Mouse (Mus musculus) lung, postnatal 25 days (tissue): ENCODE results near the gene Gm16223.

Experiments used
- DNase-seq: peaks from one replicate; pipeline ENCODE4 v3.0.0; 2022; ENCODE audit warnings: low spot score

Gm16223 gene

GRCm38 (mm10) chr5:42067476-42068187, at the start of gene Gm16223:
Gene Gm16223, plus strand, starts transcription at chr5:42067960.
- no peak for DNase-seq

- no peak for DNase-seq
Measured at GRCm38 (mm10) chr5:42022029-42022428, 45.7 kb upstream of the Gm16223 start.

- DNase-seq: no peak
Measured at GRCm38 (mm10) chr5:42023521-42023920, 44.2 kb upstream of the Gm16223 start.

- DNase-seq: no peak
Measured at GRCm38 (mm10) chr5:42036388-42037082, 31.2 kb upstream of the Gm16223 start.

GRCm38 (mm10) chr5:42054636-42055035, 13.1 kb upstream of the Gm16223 start:
- no peak for DNase-seq

- no peak for DNase-seq
Measured at GRCm38 (mm10) chr5:42055151-42055550, 12.6 kb upstream of the Gm16223 start.

- DNase-seq: no peak
Measured at GRCm38 (mm10) chr5:42065090-42065489, 2.7 kb upstream of the Gm16223 start.

- no peak for DNase-seq
Measured at GRCm38 (mm10) chr5:42067075-42067474, 685 bp upstream of the Gm16223 start.

GRCm38 (mm10) chr5:42068188-42068579, 424 bp downstream of the Gm16223 start:
- no peak for DNase-seq

GRCm38 (mm10) chr5:42116586-42117346, 49.0 kb downstream of the Gm16223 start:
- no peak for DNase-seq

- no peak for DNase-seq
Measured at GRCm38 (mm10) chr5:42125562-42125961, 57.8 kb downstream of the Gm16223 start.

- no peak for DNase-seq
Measured at GRCm38 (mm10) chr5:42155626-42156025, 87.9 kb downstream of the Gm16223 start.

GRCm38 (mm10) chr5:42164731-42165130, 97.0 kb downstream of the Gm16223 start:
- DNase-seq: no peak

GRCm38 (mm10) chr5:42166311-42166710, 98.6 kb downstream of the Gm16223 start:
- no peak for DNase-seq

- DNase-seq: no peak
Measured at GRCm38 (mm10) chr5:42168071-42168470, 100.3 kb downstream of the Gm16223 start.

GRCm38 (mm10) chr5:42168785-42169184, 101.0 kb downstream of the Gm16223 start:
- DNase-seq: no peak

GRCm38 (mm10) chr5:42174109-42174508, 106.3 kb downstream of the Gm16223 start:
- no peak for DNase-seq

GRCm38 (mm10) chr5:42175424-42175823, 107.7 kb downstream of the Gm16223 start:
- no peak for DNase-seq

GRCm38 (mm10) chr5:42198493-42198892, 130.7 kb downstream of the Gm16223 start:
- DNase-seq: no peak

- no peak for DNase-seq
Measured at GRCm38 (mm10) chr5:42207456-42208122, 139.8 kb downstream of the Gm16223 start.

GRCm38 (mm10) chr5:42211554-42212338, 144.0 kb downstream of the Gm16223 start:
- no peak for DNase-seq
